Mouse (Mus musculus) heart, adult 8-10 months (tissue): ENCODE measurements around the gene Rfx7. TPM values are rescaled to one million over a fixed set of nuclear protein-coding genes. Genes with fewer than 3 reads are reported as not detected.
A peak's percentile ranks its signal among the peaks of the same experiment; 100 is the strongest.
"Not testable (repeated sequence)": the region's sequence is repeated elsewhere in the genome, so short reads cannot be mapped to it uniquely, and the experiment has no call there.

Source experiments
- DNase-seq: peaks from one replicate; pipeline ENCODE4 v3.0.0; 2022; ENCODE audit warnings: low spot score
- total RNA-seq, 4 experiments: library from RNA; stranded (reverse); gene quantifications; 2 replicates each; pipeline ENCODE4 v1.2.4; 2022

The Rfx7 gene
- total RNA-seq, 4 experiments from 2014 or later: 7.4 to 8.9 (median 8.7) TPM

GRCm38 (mm10) chr9:72639843-72640621 is 108.0 kb downstream of the Rfx7 start:
- DNase-seq: peak; percentile 93

- no peak for DNase-seq
These were observed 108.6 kb downstream of the Rfx7 start for GRCm38 (mm10) chr9:72640642-72641041.

GRCm38 (mm10) chr9:72641093-72641680 is 109.1 kb downstream of the Rfx7 start:
- DNase-seq: no peak

GRCm38 (mm10) chr9:72642756-72643447 is 110.9 kb downstream of the Rfx7 start:
- not testable (repeated sequence) for DNase-seq

GRCm38 (mm10) chr9:72643651-72644417 is 111.8 kb downstream of the Rfx7 start:
- no peak for DNase-seq

GRCm38 (mm10) chr9:72644418-72645110 is 112.5 kb downstream of the Rfx7 start:
- no peak for DNase-seq

GRCm38 (mm10) chr9:72649781-72650180 is 117.7 kb downstream of the Rfx7 start:
- DNase-seq: no peak

GRCm38 (mm10) chr9:72652961-72653360 is 120.9 kb downstream of the Rfx7 start:
- peak; percentile 50 for DNase-seq

GRCm38 (mm10) chr9:72653533-72653932 is 121.5 kb downstream of the Rfx7 start:
- no peak for DNase-seq

- DNase-seq: peak; percentile 53
These were observed 122.7 kb downstream of the Rfx7 start for GRCm38 (mm10) chr9:72654593-72655242.

- DNase-seq: no peak
These were observed 123.6 kb downstream of the Rfx7 start for GRCm38 (mm10) chr9:72655602-72656001.

- no peak for DNase-seq
These were observed 124.5 kb downstream of the Rfx7 start for GRCm38 (mm10) chr9:72656491-72656890.

GRCm38 (mm10) chr9:72656940-72657339 is 124.9 kb downstream of the Rfx7 start:
- no peak for DNase-seq

- DNase-seq: no peak
These were observed 125.7 kb downstream of the Rfx7 start for GRCm38 (mm10) chr9:72657694-72658093.

GRCm38 (mm10) chr9:72660139-72660538 is 128.1 kb downstream of the Rfx7 start:
- DNase-seq: no peak

GRCm38 (mm10) chr9:72660911-72661310 is 128.9 kb downstream of the Rfx7 start:
- DNase-seq: no peak

GRCm38 (mm10) chr9:72661561-72661894 is 129.5 kb downstream of the Rfx7 start:
- no peak for DNase-seq

GRCm38 (mm10) chr9:72661895-72662661 is 130.0 kb downstream of the Rfx7 start, which contains the start of gene Nedd4:
TSS of gene Nedd4 (plus strand) at chr9:72662346.
- DNase-seq: peak; percentile 93

GRCm38 (mm10) chr9:72662691-72663533 is 130.9 kb downstream of the Rfx7 start:
- peak; percentile 79 for DNase-seq
